Mouse (Mus musculus) E14TG2a.4 (cell line): ENCODE measurements at regions not wholly inside any gene's neighbourhood (a gene's known extent, or its start where the extent isn't known, plus 50 kb on each side); places are given as distances from the start of the nearest gene placed in this dataset.

Source experiments
- CTCF ChIP-seq: conservative IDR thresholded peaks from 2 replicates; pipeline ENCODE4 v1.5.1; 2014; ENCODE audit warnings: low read length
- POU5F1 ChIP-seq: IDR thresholded peaks from 2 replicates; pipeline ENCODE4 v1.6.1; 2014; ENCODE audit warnings: low read length, borderline replicate concordance

DNA sequence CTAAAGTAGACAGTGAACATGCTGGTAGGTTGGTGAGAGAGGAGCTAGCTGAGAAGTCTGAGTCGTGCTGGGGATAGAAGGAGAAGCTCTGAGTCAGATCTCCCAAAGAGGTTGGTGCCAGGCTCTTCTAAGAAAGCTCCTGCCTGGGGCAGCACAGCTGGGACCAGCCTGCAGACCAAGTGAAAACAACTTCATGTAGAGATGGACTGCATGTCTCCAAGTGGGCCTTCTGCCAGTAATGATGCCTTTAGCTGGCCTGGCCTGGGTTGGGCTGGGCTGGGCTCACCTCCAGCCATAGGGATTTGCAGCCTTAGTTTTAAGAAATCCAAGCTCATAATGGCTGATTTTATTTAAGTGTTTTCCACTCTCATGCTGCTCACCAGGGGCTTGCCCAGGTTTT is 357.7 kb downstream of the Insig2 start:
- no peak for TF ChIP-seq CTCF
- TF ChIP-seq POU5F1 = no peak
